7 mouse cellular contexts compared by ENCODE assay signal in the genomic region with DNA sequence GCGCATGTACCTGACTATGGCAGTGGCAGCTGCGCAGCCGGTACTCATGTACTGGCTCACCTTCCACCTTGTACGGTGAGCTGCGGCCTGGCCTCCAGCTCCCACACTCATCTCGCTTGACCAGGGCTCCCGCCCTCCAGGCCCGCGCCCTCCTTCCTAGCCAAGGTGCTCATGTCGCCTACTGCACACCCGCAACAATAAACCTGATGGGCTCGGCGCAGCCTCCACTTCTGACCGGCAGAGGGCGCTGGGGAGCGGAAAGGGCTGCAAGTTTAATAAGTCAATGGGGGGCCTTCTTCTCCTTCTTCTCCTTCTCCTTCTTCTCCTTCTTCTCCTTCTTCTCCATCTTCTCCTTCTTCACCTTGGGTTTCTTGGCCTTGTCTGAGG. TPM values are rescaled to one million over a fixed set of nuclear protein-coding genes. Genes with fewer than 3 reads are reported as not detected.
DNase-seq lines count a peak whose midpoint lies in the region; ATAC-seq and TF ChIP-seq lines count a peak whose summit lies in the region.

No protein-coding gene starts in this region.

- H3K4me1 ChIP-seq in hindbrain, postnatal 0 days (ENCODE audit: insufficient read depth, low read length): no peaks in the 10 kb centered on the region
- H3K4me1 ChIP-seq in midbrain, embryonic 12.5 days: peaks cover 14% of the 10 kb centered on the region
- H3K4me1 ChIP-seq in small intestine, adult 2 months (ENCODE audit: control insufficient read depth, insufficient read depth, insufficient read length, low read length): peaks cover 28% of the 10 kb centered on the region

- no peak overlapping the region for H3K27ac ChIP-seq in hindbrain, postnatal 0 days
- no peak overlapping the region for H3K27ac ChIP-seq in midbrain, embryonic 12.5 days (replicated peaks)
- H3K27ac ChIP-seq in small intestine, adult 2 months (ENCODE audit: insufficient read depth, low read depth, low read length): peak overlapping the region; percentile 100

- WGBS in hindbrain, postnatal 0 days: 25% methylated on average over 16 of the region's 16 CpGs
- WGBS in midbrain, embryonic 12.5 days: 27% methylated on average over 16 of the region's 16 CpGs
- 10% methylated on average over 16 of the region's 16 CpGs for WGBS in small intestine, adult 2 months

- H3K27me3 ChIP-seq in hindbrain, postnatal 0 days (ENCODE audit: insufficient read depth, low read length): no peaks in the 10 kb centered on the region
- H3K27me3 ChIP-seq in midbrain, embryonic 12.5 days: peaks cover 25% of the 10 kb centered on the region
- H3K27me3 ChIP-seq in small intestine, adult 2 months (ENCODE audit: control insufficient read depth, insufficient read depth, low read length): no peaks in the 10 kb centered on the region

- H3K4me2 ChIP-seq in hindbrain, postnatal 0 days (ENCODE audit: low read depth, low read length): peak overlapping the region; percentile 45
- peak overlapping the region; percentile 44 for H3K4me2 ChIP-seq in midbrain, embryonic 12.5 days (replicated peaks)

- peak; percentile 57 for ATAC-seq in hindbrain, postnatal 0 days
- 0 out of 2 replicates have a peak, but pooled peaks have one; percentile 54 for ATAC-seq in midbrain, embryonic 12.5 days (ENCODE audit: low FRiP score, low read depth)

- H3K36me3 ChIP-seq in hindbrain, postnatal 0 days (ENCODE audit: insufficient read depth, low read length): peaks cover 3% of the 10 kb centered on the region; the same call in 1 of the 2 replicates
- peaks cover 26% of the 10 kb centered on the region for H3K36me3 ChIP-seq in midbrain, embryonic 12.5 days
- H3K36me3 ChIP-seq in small intestine, adult 2 months (ENCODE audit: control insufficient read depth, insufficient read depth, low read length): peaks cover 20% of the 10 kb centered on the region

- peak; percentile 95 for TF ChIP-seq CTCF in hindbrain, postnatal 0 days (IDR thresholded peaks at IDR 0.05; ENCODE audit: low read depth)
- peak; percentile 91 for TF ChIP-seq CTCF in small intestine, adult 2 months (IDR thresholded peaks at IDR 0.05; ENCODE audit: extremely low read depth, insufficient read length, insufficient replicate concordance, low read depth, low read length)

- intact Hi-C loops in left cerebral cortex, postnatal 4 days (cut with DNase I): loop anchor here (10.0 kb wide), 1 partner anchor 47 kb away; no protein-coding TSS in a partner anchor

- peak; percentile 75 for DNase-seq in WW6 (ENCODE audit: low read depth, low spot score)
- peak; percentile 79 to 88 for DNase-seq in cerebellum, postnatal 25 days
- peak; percentile 57 to 68 for DNase-seq in gastrocnemius, adult 8-10 months (ENCODE audit: low spot score in 2 of 2)
- DNase-seq in hindbrain, postnatal 0 days (ENCODE audit: low spot score): peak; percentile 71
- peak; percentile 75 for DNase-seq in left cerebral cortex, postnatal 4 days

- TF ChIP-seq POLR2A in small intestine, adult 2 months (IDR thresholded peaks at IDR 0.05; ENCODE audit: low read depth, low read length): peak; percentile 9; the same call in 1 of the 2 replicates

- H3K9me3 ChIP-seq in hindbrain, postnatal 0 days (ENCODE audit: low read length): no peaks in the 10 kb centered on the region
- no peaks in the 10 kb centered on the region for H3K9me3 ChIP-seq in midbrain, embryonic 12.5 days

- H3K4me3 ChIP-seq in hindbrain, postnatal 0 days (ENCODE audit: low read length): 0 out of 2 replicates have a peak overlapping the region, but pooled peaks have one; percentile 6
- H3K4me3 ChIP-seq in midbrain, embryonic 12.5 days: peak overlapping the region; percentile 21; the same call in 1 of the 2 replicates
- H3K4me3 ChIP-seq in small intestine, adult 2 months (ENCODE audit: low read depth, low read length): peak overlapping the region; percentile 90

- H3K9ac ChIP-seq in hindbrain, postnatal 0 days (replicated peaks; ENCODE audit: low read length): no peak overlapping the region
- no peak overlapping the region; the same call in 1 of the 2 replicates for H3K9ac ChIP-seq in midbrain, embryonic 12.5 days (replicated peaks)

RNA-seq across cellular contexts. Expression of a gene that starts 1.0 kb away (rescaled TPM):
- under 1 TPM in 3 of 4 experiments, not detected in 1; 0.44 to 0.85 (median 0.79) TPM for total RNA-seq in gastrocnemius, adult 8-10 months (2022)
- total RNA-seq in hindbrain, postnatal 0 days (2014; rRNA removed): not detected in 2 replicates
- polyA plus RNA-seq in hindbrain, postnatal 0 days (2015; fragmentation: Nextera tagmentation; extraction: Ambion mirVana): 0.91 and 1.4 TPM in 2 replicates
- total RNA-seq in left cerebral cortex, postnatal 4 days (2021): under 1 TPM in 1 of 2 experiments, not detected in 1; 0.80 TPM
- polyA plus RNA-seq in midbrain, embryonic 12.5 days (2016; fragmentation: Nextera tagmentation; extraction: Ambion mirVana): 2.1 and 2.9 TPM in 2 replicates
- 287 and 852 TPM in 2 replicates for polyA plus RNA-seq in small intestine, adult 2 months (2012; rRNA removed)

RNA-seq across cellular contexts. Expression of a gene that starts 9.2 kb away (rescaled TPM):
- 10 to 100 TPM; 36.9 to 39.3 (median 38.4) TPM for total RNA-seq in gastrocnemius, adult 8-10 months (2022)
- total RNA-seq in hindbrain, postnatal 0 days (2014; rRNA removed): 125 and 131 TPM in 2 replicates
- polyA plus RNA-seq in hindbrain, postnatal 0 days (2015; fragmentation: Nextera tagmentation; extraction: Ambion mirVana): 122 and 130 TPM in 2 replicates
- total RNA-seq in left cerebral cortex, postnatal 4 days (2021): 10 to 100 TPM; 35.9 to 38.1 TPM
- 72.5 and 83.2 TPM in 2 replicates for polyA plus RNA-seq in midbrain, embryonic 12.5 days (2016; fragmentation: Nextera tagmentation; extraction: Ambion mirVana)
- 41.8 and 49.8 TPM in 2 replicates for polyA plus RNA-seq in small intestine, adult 2 months (2012; rRNA removed)

RNA-seq across cellular contexts. Expression of a gene that starts 15.0 kb away (rescaled TPM):
- under 1 TPM; 0.39 to 0.63 (median 0.49) TPM for total RNA-seq in gastrocnemius, adult 8-10 months (2022)
- 5.2 and 6.1 TPM in 2 replicates for total RNA-seq in hindbrain, postnatal 0 days (2014; rRNA removed)
- polyA plus RNA-seq in hindbrain, postnatal 0 days (2015; fragmentation: Nextera tagmentation; extraction: Ambion mirVana): 0.92 and 1.5 TPM in 2 replicates
- 1 to 10 TPM; 1.1 TPM for total RNA-seq in left cerebral cortex, postnatal 4 days (2021)
- 0.54 and 0.65 TPM in 2 replicates for polyA plus RNA-seq in midbrain, embryonic 12.5 days (2016; fragmentation: Nextera tagmentation; extraction: Ambion mirVana)
- 23.4 and 42.4 TPM in 2 replicates for polyA plus RNA-seq in small intestine, adult 2 months (2012; rRNA removed)

RNA-seq across cellular contexts. Expression of a gene that starts 33.5 kb away (rescaled TPM):
- under 1 TPM in 2 of 4 experiments, not detected in 2; 0.13 to 0.68 TPM for total RNA-seq in gastrocnemius, adult 8-10 months (2022)
- 1.8 and 2.4 TPM in 2 replicates for total RNA-seq in hindbrain, postnatal 0 days (2014; rRNA removed)
- 0.95 and 1.9 TPM in 2 replicates for polyA plus RNA-seq in hindbrain, postnatal 0 days (2015; fragmentation: Nextera tagmentation; extraction: Ambion mirVana)
- total RNA-seq in left cerebral cortex, postnatal 4 days (2021): 1 to 10 TPM; 6.0 to 6.2 TPM
- polyA plus RNA-seq in midbrain, embryonic 12.5 days (2016; fragmentation: Nextera tagmentation; extraction: Ambion mirVana): 0.82 and 0.96 TPM in 2 replicates
- 0.32 and 0.53 TPM in 2 replicates for polyA plus RNA-seq in small intestine, adult 2 months (2012; rRNA removed)

RNA-seq across cellular contexts. Expression of a gene that starts 34.4 kb away (rescaled TPM):
- total RNA-seq in gastrocnemius, adult 8-10 months (2022): 10 to 100 TPM; 11.2 to 15.9 (median 12.5) TPM
- total RNA-seq in hindbrain, postnatal 0 days (2014; rRNA removed): 33.4 and 38.6 TPM in 2 replicates
- polyA plus RNA-seq in hindbrain, postnatal 0 days (2015; fragmentation: Nextera tagmentation; extraction: Ambion mirVana): 123 and 133 TPM in 2 replicates
- 10 to 100 TPM; 23.8 to 34.4 TPM for total RNA-seq in left cerebral cortex, postnatal 4 days (2021)
- polyA plus RNA-seq in midbrain, embryonic 12.5 days (2016; fragmentation: Nextera tagmentation; extraction: Ambion mirVana): 23.8 and 25.7 TPM in 2 replicates
- polyA plus RNA-seq in small intestine, adult 2 months (2012; rRNA removed): 663 and 1,754 TPM in 2 replicates

Comparison
In these comparisons a context has a peak if more than half of its experiments do, and no peak if none do; other contexts are left out.
1. H3K4me3 ChIP-seq: peak in every context shown above with its lines; median percentile 90 in small intestine, adult 2 months; 21 in midbrain, embryonic 12.5 days; 6 in hindbrain, postnatal 0 days.